Mouse (Mus musculus): ENCODE results near the gene Slc25a25. TPM values are rescaled to one million over a fixed set of nuclear protein-coding genes. Genes with fewer than 3 reads are reported as not detected.

The Slc25a25 gene
- polyA plus RNA-seq, 1 experiment from 2014 or later, result 24.6 TPM

DNA sequence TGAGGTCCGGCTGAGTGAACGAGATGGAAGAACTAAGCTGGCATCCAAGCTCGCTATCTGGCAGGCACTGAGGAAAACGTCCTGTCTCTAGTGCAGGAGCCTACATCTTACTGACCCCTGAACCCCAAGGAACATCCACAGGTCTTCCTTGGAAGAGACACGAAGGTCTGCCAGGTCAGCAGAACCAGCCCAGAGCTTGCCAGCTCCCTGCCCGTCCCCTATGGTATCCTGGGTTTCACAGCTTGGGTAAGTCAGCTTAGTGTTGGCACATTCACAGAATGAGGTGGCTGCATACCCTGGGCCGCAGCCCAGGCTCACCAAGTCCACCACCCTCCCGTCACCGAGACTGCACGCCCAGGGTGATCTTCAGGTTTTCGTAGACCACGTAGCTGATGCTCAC lies 35.4 kb downstream of the Slc25a25 start:
- peaks cover 71% of the 10 kb centered on the region for H3K36me3 ChIP-seq
- H3K4me1 ChIP-seq, result peaks cover 16% of the 10 kb centered on the region
- ATAC-seq (ENCODE audit: insufficient number of reproducible peaks, insufficient read depth, low FRiP score, low TSS enrichment, low read depth), result no peak

DNA sequence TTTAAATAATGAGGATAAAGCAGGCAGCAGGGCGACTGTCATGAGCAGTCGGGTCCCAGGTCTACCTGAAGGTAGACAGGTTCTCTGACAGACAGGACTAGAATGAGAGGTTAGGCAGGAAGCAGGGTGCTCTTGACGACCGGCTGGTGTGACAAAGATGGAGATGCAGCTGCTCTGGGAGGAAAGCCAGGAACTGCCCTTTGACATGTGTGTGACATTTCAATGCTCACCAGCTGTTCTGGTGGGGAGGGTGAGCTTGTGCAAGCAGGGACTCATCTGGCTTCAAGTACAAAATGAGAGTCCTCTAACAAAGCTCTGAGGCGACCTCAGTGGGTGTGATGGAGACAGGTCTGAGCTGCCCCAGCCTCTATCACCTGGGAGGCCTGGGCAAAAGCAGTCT lies 37.3 kb downstream of the Slc25a25 start:
- 0 out of 2 replicates have a peak overlapping the region, but pooled peaks have one; percentile 16 for H3K27ac ChIP-seq
- 44% methylated on average over 5 of the region's 5 CpGs for WGBS
- H3K9me3 ChIP-seq, result no peaks in the 10 kb centered on the region
- H3K4me3 ChIP-seq, result no peak overlapping the region
- H3K36me3 ChIP-seq, result peaks cover 52% of the 10 kb centered on the region
- H3K9ac ChIP-seq, result no peak overlapping the region
- ATAC-seq (ENCODE audit: insufficient number of reproducible peaks, insufficient read depth, low FRiP score, low TSS enrichment, low read depth), result no peak
- H3K27me3 ChIP-seq, result no peaks in the 10 kb centered on the region
- no peak overlapping the region for H3K4me2 ChIP-seq
- peaks cover 15% of the 10 kb centered on the region for H3K4me1 ChIP-seq

More for the DNA sequence above, 35.4 kb downstream of the Slc25a25 start:
- no peaks in the 10 kb centered on the region for H3K9me3 ChIP-seq
- H3K4me2 ChIP-seq, result no peak overlapping the region
- H3K27me3 ChIP-seq, result no peaks in the 10 kb centered on the region
- no peak overlapping the region for H3K27ac ChIP-seq
- H3K9ac ChIP-seq, result no peak overlapping the region
- WGBS, result 93% methylated on average over 12 of the region's 12 CpGs
- no peak overlapping the region for H3K4me3 ChIP-seq

DNA sequence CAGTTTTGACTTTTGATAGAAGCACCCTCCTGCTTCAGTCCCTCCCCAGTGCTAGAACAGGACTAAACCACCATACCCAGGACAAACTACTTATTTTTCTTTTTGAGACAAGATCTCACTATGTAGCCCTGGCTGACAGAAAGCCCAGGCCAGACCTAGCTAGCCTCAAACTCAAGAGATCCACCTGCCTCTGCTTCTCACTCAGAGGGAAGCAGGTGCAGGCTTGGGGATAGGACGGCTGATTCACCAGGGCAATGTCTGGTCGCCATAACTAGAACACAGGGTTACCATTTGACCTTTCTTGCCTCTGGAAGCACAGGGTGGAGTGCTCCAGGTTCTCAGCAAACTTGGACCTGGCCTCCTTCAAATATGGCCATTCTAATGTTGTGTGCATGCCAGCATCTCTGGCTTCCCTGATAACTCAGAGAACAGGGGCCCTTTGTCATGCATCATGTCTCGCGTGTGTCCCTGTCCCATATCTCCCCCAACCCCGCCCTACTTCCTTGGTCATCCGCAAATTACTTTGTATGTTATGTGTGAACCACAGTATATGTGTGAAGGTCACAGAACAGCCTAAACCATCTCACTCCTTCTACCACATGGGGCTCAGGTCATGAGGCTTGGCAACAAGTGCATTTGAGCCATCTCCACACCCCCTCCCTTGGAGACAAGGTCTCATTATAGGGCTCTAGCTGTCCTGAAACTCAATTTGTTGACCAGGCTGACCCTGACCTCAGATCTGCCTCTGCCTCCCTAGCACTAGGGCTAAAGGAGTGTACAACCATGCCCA lies 38.3 kb downstream of the Slc25a25 start:
- H3K27me3 ChIP-seq, result no peaks in the 10 kb centered on the region
- no peak overlapping the region for H3K27ac ChIP-seq
- peaks cover 42% of the 10 kb centered on the region for H3K36me3 ChIP-seq
- H3K9ac ChIP-seq, result no peak overlapping the region
- no peak overlapping the region for H3K4me2 ChIP-seq
- H3K4me3 ChIP-seq, result no peak overlapping the region
- H3K9me3 ChIP-seq, result no peaks in the 10 kb centered on the region
- ATAC-seq (ENCODE audit: insufficient number of reproducible peaks, insufficient read depth, low FRiP score, low TSS enrichment, low read depth), result no peak
- H3K4me1 ChIP-seq, result peaks cover 13% of the 10 kb centered on the region
- 85% methylated on average over 6 of the region's 6 CpGs for WGBS

DNA sequence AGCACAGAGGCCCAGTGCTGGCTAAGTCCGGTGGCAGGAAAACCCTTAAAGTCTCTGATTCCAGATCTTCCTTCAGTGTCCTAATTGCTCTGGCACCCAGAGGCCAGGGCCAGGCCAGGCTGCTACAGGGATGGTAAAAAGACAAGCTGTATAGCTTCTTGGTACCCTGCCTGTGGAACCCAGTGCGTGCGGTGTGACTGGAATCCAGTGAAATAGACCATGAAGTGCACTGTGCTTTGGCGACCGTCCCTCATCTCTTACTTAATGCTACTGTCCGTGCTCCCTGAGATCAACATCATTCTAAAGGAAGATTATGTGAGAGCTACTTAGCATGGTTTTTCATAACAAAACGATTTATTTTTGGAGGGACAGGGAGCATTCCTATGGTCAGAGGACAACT lies 39.8 kb downstream of the Slc25a25 start:
- H3K27ac ChIP-seq, result no peak overlapping the region
- H3K36me3 ChIP-seq, result peaks cover 27% of the 10 kb centered on the region
- no peak overlapping the region for H3K9ac ChIP-seq
- WGBS, result 81% methylated on average over 7 of the region's 7 CpGs
- H3K4me1 ChIP-seq, result peaks cover 13% of the 10 kb centered on the region
- no peak for ATAC-seq (ENCODE audit: insufficient number of reproducible peaks, insufficient read depth, low FRiP score, low TSS enrichment, low read depth)
- H3K27me3 ChIP-seq, result no peaks in the 10 kb centered on the region
- H3K4me2 ChIP-seq, result no peak overlapping the region
- H3K9me3 ChIP-seq, result no peaks in the 10 kb centered on the region
- no peak overlapping the region for H3K4me3 ChIP-seq

DNA sequence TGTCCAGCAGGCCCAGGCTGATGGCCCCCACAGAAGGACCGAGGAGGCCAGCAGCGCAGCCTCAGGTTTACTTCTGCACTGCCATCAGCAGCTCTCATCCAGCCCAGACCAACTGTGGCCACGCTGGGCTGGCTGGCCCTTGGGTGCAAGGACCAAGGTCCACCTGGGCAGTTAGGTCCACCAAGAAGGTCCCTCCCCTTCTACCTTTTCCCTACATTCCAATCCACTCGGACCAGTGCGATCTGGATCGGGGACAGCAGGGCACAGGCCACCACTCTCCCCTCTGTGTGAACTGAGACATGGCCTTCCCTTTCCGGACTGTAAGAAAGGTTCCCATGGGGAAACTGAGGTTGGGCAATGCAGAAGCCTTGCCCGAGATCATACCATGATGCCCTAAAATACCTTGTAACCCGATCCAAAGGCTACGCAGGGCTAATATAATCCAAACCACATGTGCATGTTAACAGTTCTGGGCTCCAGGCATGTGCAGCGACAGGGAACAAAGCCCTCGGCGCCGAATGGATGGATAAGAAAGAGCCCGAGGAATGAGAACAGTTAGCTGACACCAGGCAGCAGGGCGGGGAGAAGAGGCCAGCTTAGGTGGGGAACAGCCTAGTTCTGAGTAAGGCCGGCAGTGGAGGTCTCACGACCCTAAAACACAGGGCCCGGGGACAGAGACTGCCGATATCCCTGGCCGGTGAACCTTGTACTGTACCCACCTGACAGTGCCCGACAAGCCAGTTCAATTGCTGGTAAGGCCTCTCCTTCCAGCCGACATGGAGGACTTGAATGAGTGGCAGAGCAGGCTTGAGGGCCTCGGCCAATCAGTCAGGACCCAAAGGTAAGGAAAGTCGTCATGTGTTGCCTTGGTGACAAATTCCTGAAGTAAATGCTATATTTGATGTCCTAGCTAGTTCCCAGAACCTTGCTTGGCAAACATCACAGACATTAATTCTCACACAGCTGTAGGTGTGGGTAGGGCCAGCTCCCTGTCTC lies 42.5 kb downstream of the Slc25a25 start:
- 0 out of 2 replicates have a peak, but pooled peaks have one; percentile 29 for ATAC-seq (ENCODE audit: insufficient number of reproducible peaks, insufficient read depth, low FRiP score, low TSS enrichment, low read depth)
- H3K9ac ChIP-seq, result peak overlapping the region; percentile 51; the same call in 1 of the 2 replicates
- WGBS, result 30% methylated on average over 25 of the region's 25 CpGs
- peak overlapping the region; percentile 12 for H3K4me2 ChIP-seq
- no peak overlapping the region for H3K4me3 ChIP-seq
- no peaks in the 10 kb centered on the region for H3K27me3 ChIP-seq
- peak overlapping the region; percentile 77 for H3K27ac ChIP-seq
- peaks cover 13% of the 10 kb centered on the region for H3K4me1 ChIP-seq
- H3K36me3 ChIP-seq, result peaks cover under 1% of the 10 kb centered on the region; the same call in 1 of the 2 replicates
- no peaks in the 10 kb centered on the region for H3K9me3 ChIP-seq

DNA sequence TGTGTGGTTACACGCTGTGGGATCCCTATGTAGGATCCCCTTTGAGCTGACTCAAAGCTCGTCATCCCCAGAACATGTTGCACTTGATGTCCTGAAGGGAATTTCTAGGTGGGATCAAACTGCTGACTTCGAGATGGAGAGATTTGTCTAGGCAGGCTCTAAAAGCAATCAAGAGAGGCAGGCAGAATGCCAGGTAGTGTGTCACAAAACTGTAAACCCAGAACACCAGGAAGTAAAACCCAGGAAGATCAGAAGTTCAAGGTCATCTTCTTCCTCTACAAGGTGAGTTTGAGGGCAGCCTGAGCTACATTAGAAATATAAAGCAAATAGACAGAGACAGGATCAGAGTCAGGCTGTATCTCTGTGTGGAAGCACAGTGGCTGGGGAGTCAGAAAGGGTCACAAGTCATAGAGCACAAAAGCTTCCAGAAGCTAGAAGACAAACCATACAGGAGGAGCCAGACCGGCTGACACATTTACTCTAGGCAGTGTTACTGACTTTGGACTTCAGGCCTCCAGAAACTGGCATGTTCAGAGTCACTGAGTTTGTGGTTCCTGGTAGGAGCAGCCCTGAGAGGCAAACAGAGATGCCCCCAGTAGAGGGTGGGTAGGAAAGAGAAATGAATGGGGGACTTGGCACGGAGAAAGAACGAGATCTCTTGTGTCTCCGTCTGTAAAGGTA lies 44.0 kb downstream of the Slc25a25 start:
- H3K9ac ChIP-seq, result no peak overlapping the region
- peaks cover 9% of the 10 kb centered on the region for H3K36me3 ChIP-seq
- no peak for ATAC-seq (ENCODE audit: insufficient number of reproducible peaks, insufficient read depth, low FRiP score, low TSS enrichment, low read depth)
- H3K4me3 ChIP-seq, result no peak overlapping the region
- H3K4me1 ChIP-seq, result peaks cover 13% of the 10 kb centered on the region
- no peak overlapping the region for H3K4me2 ChIP-seq
- no peaks in the 10 kb centered on the region for H3K9me3 ChIP-seq
- H3K27me3 ChIP-seq, result no peaks in the 10 kb centered on the region
- 77% methylated on average over 7 of the region's 7 CpGs for WGBS
- no peak overlapping the region for H3K27ac ChIP-seq

DNA sequence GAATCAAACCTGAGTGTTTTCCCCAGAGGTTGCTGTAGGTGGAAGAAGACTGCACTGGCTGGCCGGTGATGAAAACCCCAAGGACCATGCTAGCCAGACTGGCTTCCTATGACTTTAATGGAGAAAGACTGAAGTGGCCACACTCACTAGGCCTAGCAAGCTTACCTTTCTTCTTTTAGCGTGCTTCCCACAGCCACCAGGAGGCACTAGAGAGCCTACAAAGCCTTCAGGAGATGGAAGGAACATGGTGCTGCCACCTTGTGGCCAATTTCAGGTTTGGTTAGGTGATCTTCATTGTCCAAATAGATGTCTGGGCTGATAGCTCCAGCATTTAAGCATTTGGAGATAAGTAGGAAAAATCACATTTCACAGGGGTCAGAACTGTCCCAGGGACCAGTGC lies 46.6 kb downstream of the Slc25a25 start:
- 26% methylated on average over 2 of the region's 2 CpGs for WGBS
- Histone ChIP-seq H3K4me2 (no peak overlapping the region), H3K4me1 (peaks cover 13% of the 10 kb centered on the region), H3K27me3 (no peaks in the 10 kb centered on the region), H3K9ac (0 out of 2 replicates have a peak overlapping the region, but pooled peaks have one; percentile 16), H3K27ac (no peak overlapping the region), H3K9me3 (no peaks in the 10 kb centered on the region), H3K4me3 (no peak overlapping the region), H3K36me3 (peaks cover 29% of the 10 kb centered on the region)
- no peak; the same call in 1 of the 2 replicates for ATAC-seq (ENCODE audit: insufficient number of reproducible peaks, insufficient read depth, low FRiP score, low TSS enrichment, low read depth)

DNA sequence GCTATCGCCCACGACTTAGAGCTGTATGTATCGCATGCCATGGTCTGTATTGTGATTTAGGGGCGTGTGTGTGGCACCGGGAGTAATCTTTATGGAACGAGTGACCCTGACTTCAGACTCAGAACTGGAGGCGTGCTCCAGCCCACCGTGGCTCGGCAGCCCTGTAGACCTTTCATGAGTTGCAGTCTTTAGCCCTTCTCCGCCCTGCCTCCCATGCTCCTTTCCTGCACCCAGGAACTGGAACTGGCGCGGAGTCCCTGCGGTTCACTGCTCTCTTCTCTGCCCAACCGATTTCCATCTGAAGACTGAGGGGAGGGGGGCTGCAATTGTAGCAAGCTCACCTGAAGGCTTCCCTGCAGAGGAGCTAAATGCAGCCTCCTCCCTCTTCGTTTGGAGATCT lies 54.5 kb downstream of the Slc25a25 start:
- Histone ChIP-seq H3K4me1 (peaks cover 18% of the 10 kb centered on the region), H3K36me3 (peaks cover 22% of the 10 kb centered on the region), H3K9ac (peak overlapping the region; percentile 86), H3K4me3 (peak overlapping the region; percentile 97), H3K27ac (peak overlapping the region; percentile 87; the same call in 1 of the 2 replicates), H3K9me3 (no peaks in the 10 kb centered on the region), H3K27me3 (no peaks in the 10 kb centered on the region), H3K4me2 (peak overlapping the region; percentile 95)
- ATAC-seq (ENCODE audit: insufficient number of reproducible peaks, insufficient read depth, low FRiP score, low TSS enrichment, low read depth), result no peak
- WGBS, result under 1% methylated on average over 15 of the region's 15 CpGs

DNA sequence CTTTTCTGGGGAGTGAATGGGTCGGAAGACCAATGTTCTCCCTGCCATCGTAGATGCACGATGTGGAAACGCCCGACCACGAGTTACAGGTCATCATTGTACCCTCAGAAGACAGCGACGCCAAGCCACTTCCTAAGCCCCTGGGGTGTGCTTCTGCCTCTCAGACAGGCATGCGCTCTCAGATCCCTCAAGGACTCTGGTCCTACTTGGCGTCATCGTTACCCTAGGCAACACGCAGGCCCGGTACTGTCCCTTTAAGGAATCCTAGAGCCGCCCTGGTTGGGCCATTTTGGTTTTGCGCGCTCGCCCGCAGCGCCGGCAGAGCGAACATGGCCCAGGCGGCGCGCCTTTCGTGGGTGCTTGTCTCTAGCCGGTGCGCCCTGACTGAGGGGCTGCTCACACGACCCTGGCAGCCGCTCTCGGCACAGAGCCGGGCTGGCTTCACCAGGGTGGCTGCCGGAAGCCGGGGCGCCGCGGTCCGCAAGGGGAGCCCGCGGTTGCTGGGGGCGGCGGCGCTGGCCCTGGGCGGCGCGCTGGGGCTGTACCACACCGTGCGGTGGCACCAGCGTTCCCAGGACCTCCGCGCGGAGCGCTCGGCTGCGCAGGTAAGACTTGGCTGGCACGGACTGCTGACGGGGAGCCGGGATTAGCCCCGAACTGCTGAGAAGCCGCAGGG lies 55.2 kb downstream of the Slc25a25 start:
- Histone ChIP-seq H3K9ac (peak overlapping the region; percentile 86), H3K4me1 (peaks cover 18% of the 10 kb centered on the region), H3K36me3 (peaks cover 17% of the 10 kb centered on the region), H3K9me3 (no peaks in the 10 kb centered on the region), H3K27ac (peak overlapping the region; percentile 87), H3K4me3 (peak overlapping the region; percentile 97), H3K27me3 (no peaks in the 10 kb centered on the region), H3K4me2 (peak overlapping the region; percentile 95)
- ATAC-seq (ENCODE audit: insufficient number of reproducible peaks, insufficient read depth, low FRiP score, low TSS enrichment, low read depth), result peak; percentile 90
- WGBS, result under 1% methylated on average over 59 of the region's 59 CpGs

DNA sequence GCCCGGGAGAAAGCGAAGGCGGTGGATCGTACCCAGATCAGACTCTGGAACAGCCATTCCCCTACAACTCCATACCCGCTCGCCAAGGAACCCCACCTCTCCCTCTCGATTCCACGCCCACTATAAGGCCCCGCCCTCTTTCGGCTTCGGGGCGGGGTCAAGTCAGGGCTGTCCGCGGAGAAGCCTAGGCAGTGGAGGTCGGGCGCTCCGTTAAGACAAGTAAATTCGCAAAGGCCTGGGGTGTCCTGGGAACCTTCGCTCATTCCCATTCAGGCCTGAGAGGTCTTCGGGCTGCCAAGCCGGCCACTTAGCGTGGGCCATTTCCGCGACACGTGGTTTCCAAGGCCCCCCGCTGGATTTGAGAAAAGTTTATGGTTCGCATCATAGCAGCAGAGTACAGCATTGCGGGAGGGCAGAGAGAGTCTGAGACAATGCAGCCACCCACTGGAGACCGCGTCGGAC lies 55.7 kb downstream of the Slc25a25 start, which contains the start of gene Ptges2:
TSS of gene Ptges2 (plus strand) at position 413 of the 462 bp plus-strand sequence.
- Histone ChIP-seq H3K9me3 (no peaks in the 10 kb centered on the region), H3K27me3 (no peaks in the 10 kb centered on the region), H3K9ac (peak within 1 kb of the TSS; percentile 86), H3K27ac (peak within 1 kb of the TSS; percentile 87), H3K36me3 (peaks cover 11% of the 10 kb centered on the region), H3K4me2 (peak within 1 kb of the TSS; percentile 95), H3K4me1 (peaks cover 21% of the 10 kb centered on the region), H3K4me3 (peak within 1 kb of the TSS; percentile 97)
- ATAC-seq (ENCODE audit: insufficient number of reproducible peaks, insufficient read depth, low FRiP score, low TSS enrichment, low read depth), result peak; percentile 88
- WGBS, result under 1% methylated on average over 31 of the region's 31 CpGs

All from embryonic facial prominence, embryonic 13.5 days (tissue).